Mouse (Mus musculus) thymus, postnatal 4 days (tissue): ENCODE data around the gene Nrxn3.

Experiments
- DNase-seq: peaks from one replicate; pipeline ENCODE4 v3.0.0; 2021

The Nrxn3 gene

DNA sequence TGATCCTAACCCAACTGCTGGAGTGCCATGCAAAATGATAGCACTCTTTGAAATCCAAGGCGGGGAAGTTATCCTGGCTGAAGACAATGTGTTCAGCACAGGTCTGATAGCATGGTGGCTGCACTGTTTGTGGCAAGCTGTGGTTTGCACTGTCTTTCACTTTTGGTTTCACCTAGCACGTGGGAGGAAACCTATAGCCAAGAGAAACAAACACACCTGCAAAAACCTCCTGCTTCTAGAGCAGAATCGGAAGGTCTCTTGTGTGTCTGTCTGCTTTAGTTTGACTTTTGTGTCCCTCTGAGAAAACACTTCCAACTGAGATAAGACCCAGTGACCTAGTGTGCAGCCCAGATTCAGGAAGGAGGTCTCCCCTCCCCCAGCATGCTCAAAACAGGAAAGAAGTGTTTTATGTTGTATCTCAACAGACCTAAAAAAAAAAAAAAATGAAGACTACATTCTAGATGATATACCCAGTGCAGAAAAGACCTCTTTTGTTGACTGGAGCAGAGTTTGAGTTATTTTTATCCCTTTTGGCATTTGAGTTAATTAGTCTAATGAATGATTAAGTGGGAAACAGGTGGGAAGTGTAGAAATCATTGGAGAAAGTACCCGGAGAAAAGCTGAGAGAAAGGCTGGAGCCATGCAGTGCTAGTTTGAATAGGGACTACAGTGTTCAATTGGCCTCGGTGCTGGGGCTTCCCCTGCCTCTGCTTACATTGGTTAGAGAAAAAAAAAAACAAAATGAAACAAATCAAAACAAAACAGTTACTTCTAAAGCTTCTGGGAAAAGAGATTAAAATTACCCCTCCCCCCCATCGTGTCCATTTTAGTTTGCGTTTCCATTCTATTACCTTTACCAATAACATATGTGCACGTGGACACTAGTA, 996.8 kb downstream of the Nrxn3 start:
- DNase-seq, result peak; percentile 54

- no peak for DNase-seq
Observed at GRCm38 (mm10) chr12:89720945-89721344, 998.3 kb downstream of the Nrxn3 start.

GRCm38 (mm10) chr12:89722462-89722861, 999.8 kb downstream of the Nrxn3 start:
- DNase-seq, result no peak

- DNase-seq, result no peak
Observed at GRCm38 (mm10) chr12:89724048-89724447, 1001.4 kb downstream of the Nrxn3 start.

GRCm38 (mm10) chr12:89742326-89742725, 1019.6 kb downstream of the Nrxn3 start:
- DNase-seq, result no peak

DNA sequence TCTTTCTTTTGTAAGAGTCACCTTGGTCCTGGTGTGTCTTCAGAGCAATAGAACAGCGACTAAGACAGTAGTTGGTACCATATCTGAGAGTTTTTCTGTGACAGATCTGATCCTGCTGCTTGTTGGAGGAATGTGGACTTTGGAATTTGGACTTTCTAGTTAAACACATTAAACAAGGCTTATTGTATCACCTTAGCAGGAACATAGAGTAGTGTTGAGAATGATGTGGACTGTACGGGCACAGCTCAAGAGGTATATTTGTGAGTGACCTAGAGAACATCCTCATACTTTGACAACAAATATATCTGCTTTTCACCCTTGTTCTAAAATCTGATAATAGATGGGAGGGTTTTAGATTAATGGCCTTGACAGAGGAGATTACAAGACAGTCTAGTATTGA, 1020.1 kb downstream of the Nrxn3 start:
- no peak for DNase-seq

GRCm38 (mm10) chr12:89764191-89765082, 1041.8 kb downstream of the Nrxn3 start:
- DNase-seq, result no peak

GRCm38 (mm10) chr12:89765179-89765578, 1042.5 kb downstream of the Nrxn3 start:
- no peak for DNase-seq

- DNase-seq, result no peak
Observed at GRCm38 (mm10) chr12:89788794-89789193, 1066.1 kb downstream of the Nrxn3 start.

DNA sequence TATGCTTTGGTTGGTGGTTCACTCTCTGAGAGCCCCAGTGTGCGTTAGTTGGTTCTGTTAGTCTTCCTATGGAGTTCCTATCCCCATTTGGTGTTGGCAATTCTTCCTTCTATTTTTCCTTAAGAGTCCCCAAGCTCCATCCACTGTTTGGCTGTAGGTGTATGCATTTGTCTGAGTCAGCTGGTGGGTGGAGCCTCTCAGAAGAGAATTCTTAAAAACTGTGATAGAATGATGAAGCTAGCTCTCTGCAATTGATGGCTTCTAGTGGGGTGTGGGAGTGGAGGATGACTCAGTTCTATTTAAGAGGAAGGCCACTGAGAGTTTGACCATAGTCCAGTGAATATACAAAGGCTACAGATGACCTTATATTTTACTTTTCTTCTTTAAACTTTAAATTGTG, 1067.3 kb downstream of the Nrxn3 start:
- DNase-seq, result no peak

- DNase-seq, result no peak
Observed at GRCm38 (mm10) chr12:89791829-89792228, 1069.2 kb downstream of the Nrxn3 start.

- no peak for DNase-seq
Observed at GRCm38 (mm10) chr12:89794741-89795140, 1072.1 kb downstream of the Nrxn3 start.

- DNase-seq, result no peak
Observed at GRCm38 (mm10) chr12:89808217-89808616, 1085.5 kb downstream of the Nrxn3 start.

- DNase-seq, result no peak
Observed at GRCm38 (mm10) chr12:89810146-89810545, 1087.5 kb downstream of the Nrxn3 start.

GRCm38 (mm10) chr12:89811815-89812549, 1089.3 kb downstream of the Nrxn3 start:
- DNase-seq, result peak; percentile 20

DNA sequence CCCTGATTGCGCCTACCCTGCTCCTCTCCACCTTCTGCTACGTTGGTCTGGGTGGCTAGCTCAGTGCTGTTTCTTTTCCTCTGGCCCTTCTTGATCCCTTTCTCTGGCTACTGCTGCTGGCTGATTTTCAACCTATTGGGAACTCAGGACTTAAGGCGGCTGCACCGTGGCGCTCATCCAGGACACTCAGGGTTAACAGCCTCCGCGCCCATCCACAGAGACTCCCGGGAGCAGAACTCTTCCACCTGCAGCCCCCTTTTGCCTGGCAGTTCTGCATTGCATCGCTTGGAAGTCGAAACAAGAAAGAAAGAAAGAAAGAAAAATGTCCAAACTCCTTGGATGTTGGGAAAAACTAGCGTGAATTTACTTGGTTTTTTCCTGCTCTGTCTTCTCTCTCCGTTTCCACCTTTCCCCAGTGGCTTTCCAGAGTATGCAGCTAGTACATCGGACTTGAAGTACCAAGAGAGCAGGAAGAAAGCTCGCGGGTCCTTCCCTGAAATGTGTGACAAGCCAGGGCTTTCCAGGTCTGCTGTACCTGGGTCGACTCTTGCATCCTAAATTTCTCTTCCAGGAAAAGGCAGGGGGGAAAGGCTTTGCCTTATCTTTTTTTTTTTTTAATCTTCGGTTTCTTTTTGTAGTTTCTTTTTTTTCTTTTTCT, 1090.0 kb downstream of the Nrxn3 start:
- DNase-seq, result no peak

- DNase-seq, result no peak
Observed at GRCm38 (mm10) chr12:89813294-89813693, 1090.6 kb downstream of the Nrxn3 start.

DNA sequence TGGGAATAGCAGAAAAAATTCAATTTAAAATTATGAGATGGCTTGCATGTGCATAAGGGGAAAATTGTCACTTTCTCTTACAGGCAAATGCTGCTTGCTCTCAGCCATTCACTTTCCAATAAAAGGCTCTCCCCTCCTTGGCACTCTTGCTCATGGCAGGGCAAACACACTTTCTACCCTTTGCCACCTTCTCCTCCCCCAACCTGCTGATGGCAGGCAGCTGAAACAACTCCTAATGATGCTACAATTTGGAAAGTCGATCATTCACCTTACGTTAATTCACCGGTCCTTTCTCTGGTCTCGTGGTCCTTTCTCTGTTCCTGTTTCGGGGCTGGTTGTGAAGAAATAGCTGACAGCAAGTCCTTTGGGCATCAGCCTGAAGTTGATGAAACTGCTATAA, 1091.0 kb downstream of the Nrxn3 start:
- no peak for DNase-seq

DNA sequence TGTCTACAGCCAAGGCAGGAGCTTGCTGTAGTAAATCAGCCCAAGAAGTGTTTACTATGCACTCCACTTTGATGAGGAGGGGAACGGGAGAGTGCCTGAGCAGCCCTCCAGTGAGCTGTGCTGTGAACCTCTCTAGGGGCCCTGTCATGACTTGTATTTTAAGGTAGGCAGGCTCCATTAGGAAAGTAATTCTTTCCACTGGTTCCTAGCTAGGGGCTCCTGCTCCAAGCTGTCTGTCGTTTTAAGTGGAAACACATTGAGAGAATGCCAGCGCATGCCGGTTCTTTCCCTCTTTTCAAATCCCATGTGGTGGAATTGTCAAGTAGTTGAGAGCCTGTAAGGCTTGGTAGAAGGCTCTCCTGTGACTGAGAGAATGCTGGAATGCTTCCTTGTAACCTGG, 1091.9 kb downstream of the Nrxn3 start:
- no peak for DNase-seq

DNA sequence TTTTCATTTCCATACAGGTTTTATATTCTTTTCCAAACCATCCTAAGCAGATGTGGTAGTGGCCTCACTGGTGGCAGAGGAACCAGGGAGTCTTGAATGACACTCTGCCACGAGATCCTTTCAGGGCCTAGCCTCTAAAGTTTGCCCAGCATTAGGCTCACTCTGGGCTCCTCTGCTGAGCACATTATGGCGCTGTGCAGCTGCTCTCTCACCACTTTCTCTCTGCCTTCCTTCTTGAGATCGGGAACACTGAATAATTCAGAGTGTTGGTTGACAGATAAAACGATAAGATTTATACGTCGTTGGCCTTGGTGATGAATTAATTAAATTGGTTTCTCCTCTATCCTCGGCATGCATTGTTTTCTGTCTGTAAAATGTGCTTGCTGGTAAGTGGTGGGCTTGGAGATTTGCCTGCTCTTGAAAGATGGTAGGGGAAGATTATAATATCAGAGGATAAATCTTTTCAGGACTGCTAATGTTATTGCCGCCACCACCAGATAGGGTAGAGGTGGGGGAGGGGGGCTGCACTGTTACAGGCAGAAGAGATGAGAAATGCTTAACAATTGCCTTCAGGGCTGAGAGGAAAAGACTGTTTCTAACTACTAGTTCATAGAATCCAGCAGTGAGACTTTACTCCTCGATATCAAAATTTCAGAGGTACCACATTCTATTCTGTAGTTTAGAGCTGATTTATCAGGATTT, 1094.5 kb downstream of the Nrxn3 start:
- no peak for DNase-seq

DNA sequence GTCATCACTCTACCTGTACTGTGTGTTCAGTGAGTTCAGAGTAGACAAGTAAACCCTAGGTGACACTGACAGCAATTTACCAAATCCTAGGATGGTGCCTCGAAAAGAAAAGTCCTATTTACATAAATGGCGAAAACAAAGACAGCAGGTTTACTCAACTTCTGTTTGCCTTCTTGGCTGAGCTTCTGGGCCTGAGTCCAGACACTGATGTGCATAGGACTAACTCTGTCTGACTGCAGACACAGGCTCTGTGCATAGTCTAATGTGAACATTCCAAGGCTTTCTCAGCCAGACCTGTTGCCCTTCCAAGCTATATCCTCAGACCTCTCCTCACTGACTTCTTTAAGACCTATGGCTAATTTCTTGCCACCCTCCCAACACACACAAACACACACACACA, 1095.5 kb downstream of the Nrxn3 start:
- no peak for DNase-seq

DNA sequence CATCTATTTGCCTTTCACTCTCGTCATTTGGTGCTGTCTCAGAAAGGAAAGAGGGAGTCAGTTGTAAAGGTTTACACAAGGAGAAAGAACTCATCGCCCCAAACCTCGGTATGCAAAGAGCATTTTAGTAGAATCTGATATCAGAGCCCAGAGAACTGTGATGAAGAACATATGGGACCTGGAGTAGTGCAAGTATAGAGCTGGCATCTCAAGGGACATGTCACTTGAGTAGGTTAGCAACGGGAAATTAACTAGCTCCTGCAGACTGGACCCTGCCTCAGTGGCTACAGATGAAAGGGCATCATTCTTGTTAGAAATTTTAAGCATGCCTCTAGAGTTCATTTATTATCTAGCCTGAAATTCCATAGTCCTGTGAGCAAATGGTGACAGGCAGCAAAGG, 1099.5 kb downstream of the Nrxn3 start:
- no peak for DNase-seq
